Mouse (Mus musculus): Measurements from ENCODE around the gene Smim14. TPM values are rescaled to one million over a fixed set of nuclear protein-coding genes. Genes with fewer than 3 reads are reported as not detected.

Gene Smim14
- polyA plus RNA-seq, 1 experiment from 2014 or later: 111 TPM

GRCm38 (mm10) chr5:65508395-65508794 lies 28.6 kb downstream of the Smim14 start:
- DNase-seq (ENCODE audit: low spot score) (no peak), ATAC-seq (replicated peaks; ENCODE audit: low FRiP score, low TSS enrichment, low read depth) (no peak)
- Histone ChIP-seq H3K4me2 (ENCODE audit: low read length) (no peak overlapping the region), H3K9ac (ENCODE audit: low read length) (no peak overlapping the region), H3K27ac (ENCODE audit: low read depth) (no peak overlapping the region), H3K4me3 (ENCODE audit: low read depth, low read length) (no peak overlapping the region), H3K27me3 (replicated peaks; ENCODE audit: control insufficient read depth, insufficient read depth, low read length) (no peaks in the 10 kb centered on the region), H3K36me3 (ENCODE audit: control insufficient read depth, insufficient read depth, low read length) (no peaks in the 10 kb centered on the region), H3K9me3 (ENCODE audit: control insufficient read depth, low read length) (no peaks in the 10 kb centered on the region), H3K4me1 (replicated peaks; ENCODE audit: control insufficient read depth, insufficient read depth, low read length) (no peaks in the 10 kb centered on the region)
- 80% methylated on average over 8 of the region's 8 CpGs for WGBS

DNA sequence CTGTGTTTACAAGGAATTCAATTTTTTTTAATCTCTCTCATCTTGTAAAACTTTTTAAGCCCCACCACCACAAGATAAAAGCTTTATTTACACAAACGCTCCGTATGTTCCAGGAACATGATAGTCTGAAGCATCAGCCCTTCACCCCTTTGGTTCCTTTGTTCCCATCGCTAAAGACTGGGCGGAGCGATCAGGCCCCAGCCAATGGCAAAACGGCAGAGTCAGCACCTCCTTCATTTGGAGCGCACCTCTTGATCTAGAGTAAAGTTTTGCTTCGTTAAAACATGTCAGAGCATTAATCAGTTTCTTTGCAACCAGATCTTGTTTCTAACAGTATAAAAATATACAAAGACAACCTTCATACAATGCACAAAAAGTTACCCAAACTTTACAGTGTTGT lies 31.2 kb downstream of the Smim14 start:
- H3K9ac ChIP-seq (ENCODE audit: low read length): no peak overlapping the region
- 10% methylated on average over 8 of the region's 8 CpGs for WGBS
- H3K27me3 ChIP-seq (replicated peaks; ENCODE audit: control insufficient read depth, insufficient read depth, low read length): no peaks in the 10 kb centered on the region
- DNase-seq (ENCODE audit: low spot score): no peak
- peak overlapping the region; percentile 11; the same call in 1 of the 2 replicates for H3K4me3 ChIP-seq (ENCODE audit: low read depth, low read length)
- no peaks in the 10 kb centered on the region for H3K9me3 ChIP-seq (ENCODE audit: control insufficient read depth, low read length)
- no peaks in the 10 kb centered on the region for H3K36me3 ChIP-seq (ENCODE audit: control insufficient read depth, insufficient read depth, low read length)
- ATAC-seq (replicated peaks; ENCODE audit: low FRiP score, low TSS enrichment, low read depth): no peak
- peak overlapping the region; percentile 37 for H3K4me2 ChIP-seq (ENCODE audit: low read length)
- H3K27ac ChIP-seq (ENCODE audit: low read depth): no peak overlapping the region
- no peaks in the 10 kb centered on the region for H3K4me1 ChIP-seq (replicated peaks; ENCODE audit: control insufficient read depth, insufficient read depth, low read length)

DNA sequence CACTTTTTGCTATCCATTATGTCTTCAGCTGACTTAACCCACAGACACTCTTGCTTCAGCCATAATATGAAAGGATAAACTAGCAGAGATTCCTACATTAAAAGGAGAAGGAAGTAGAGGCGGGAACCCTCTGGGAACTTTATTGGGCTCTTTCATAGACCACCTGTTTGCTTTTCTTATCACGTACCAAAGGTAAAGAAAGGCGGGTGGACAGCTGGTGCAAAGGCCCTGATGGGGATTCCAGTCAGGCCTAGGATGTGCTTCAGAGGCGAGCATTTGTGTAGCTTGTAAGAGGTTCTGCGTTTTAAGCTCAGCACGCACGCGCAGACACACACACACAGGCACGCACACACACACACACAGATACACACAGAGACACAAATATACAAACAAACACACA lies 35.6 kb downstream of the Smim14 start:
- Histone ChIP-seq H3K27me3 (replicated peaks; ENCODE audit: control insufficient read depth, insufficient read depth, low read length) (no peaks in the 10 kb centered on the region), H3K4me2 (ENCODE audit: low read length) (no peak overlapping the region), H3K4me3 (ENCODE audit: low read depth, low read length) (no peak overlapping the region), H3K27ac (ENCODE audit: low read depth) (no peak overlapping the region), H3K9me3 (ENCODE audit: control insufficient read depth, low read length) (no peaks in the 10 kb centered on the region), H3K9ac (ENCODE audit: low read length) (no peak overlapping the region), H3K36me3 (ENCODE audit: control insufficient read depth, insufficient read depth, low read length) (no peaks in the 10 kb centered on the region), H3K4me1 (replicated peaks; ENCODE audit: control insufficient read depth, insufficient read depth, low read length) (no peaks in the 10 kb centered on the region)
- DNase-seq (ENCODE audit: low spot score) (no peak), ATAC-seq (replicated peaks; ENCODE audit: low FRiP score, low TSS enrichment, low read depth) (no peak)
- WGBS: 75% methylated on average over 9 of the region's 9 CpGs

GRCm38 (mm10) chr5:65500231-65500630 lies 36.8 kb downstream of the Smim14 start:
- Histone ChIP-seq H3K36me3 (ENCODE audit: control insufficient read depth, insufficient read depth, low read length) (no peaks in the 10 kb centered on the region), H3K4me1 (replicated peaks; ENCODE audit: control insufficient read depth, insufficient read depth, low read length) (no peaks in the 10 kb centered on the region), H3K9ac (ENCODE audit: low read length) (no peak overlapping the region), H3K9me3 (ENCODE audit: control insufficient read depth, low read length) (no peaks in the 10 kb centered on the region), H3K27ac (ENCODE audit: low read depth) (no peak overlapping the region), H3K27me3 (replicated peaks; ENCODE audit: control insufficient read depth, insufficient read depth, low read length) (no peaks in the 10 kb centered on the region), H3K4me3 (ENCODE audit: low read depth, low read length) (no peak overlapping the region), H3K4me2 (ENCODE audit: low read length) (no peak overlapping the region)
- ATAC-seq (replicated peaks; ENCODE audit: low FRiP score, low TSS enrichment, low read depth) (no peak), DNase-seq (ENCODE audit: low spot score) (no peak)
- 87% methylated on average over 7 of the region's 7 CpGs for WGBS

- Histone ChIP-seq H3K27me3 (replicated peaks; ENCODE audit: control insufficient read depth, insufficient read depth, low read length) (no peaks in the 10 kb centered on the region), H3K27ac (ENCODE audit: low read depth) (peak within 1 kb of the TSS; percentile 95), H3K4me2 (ENCODE audit: low read length) (peak within 1 kb of the TSS; percentile 92), H3K9ac (ENCODE audit: low read length) (peak within 1 kb of the TSS; percentile 87), H3K36me3 (ENCODE audit: control insufficient read depth, insufficient read depth, low read length) (0 out of 2 replicates have a peak, but pooled peaks cover 3% of the 10 kb centered on the region), H3K9me3 (ENCODE audit: control insufficient read depth, low read length) (no peaks in the 10 kb centered on the region), H3K4me3 (ENCODE audit: low read depth, low read length) (peak within 1 kb of the TSS; percentile 82), H3K4me1 (replicated peaks; ENCODE audit: control insufficient read depth, insufficient read depth, low read length) (peaks cover 5% of the 10 kb centered on the region; the same call in 1 of the 2 replicates)
- under 1% methylated on average over 63 of the region's 69 CpGs for WGBS
- ATAC-seq (replicated peaks; ENCODE audit: low FRiP score, low TSS enrichment, low read depth): peak; percentile 97
- DNase-seq (ENCODE audit: low spot score): peak; percentile 91
Measured at GRCm38 (mm10) chr5:65492716-65493531, 44.1 kb downstream of the Smim14 start, which contains the start of gene Gm43552. TSS of gene Gm43552 (minus strand) at chr5:65492833.

DNA sequence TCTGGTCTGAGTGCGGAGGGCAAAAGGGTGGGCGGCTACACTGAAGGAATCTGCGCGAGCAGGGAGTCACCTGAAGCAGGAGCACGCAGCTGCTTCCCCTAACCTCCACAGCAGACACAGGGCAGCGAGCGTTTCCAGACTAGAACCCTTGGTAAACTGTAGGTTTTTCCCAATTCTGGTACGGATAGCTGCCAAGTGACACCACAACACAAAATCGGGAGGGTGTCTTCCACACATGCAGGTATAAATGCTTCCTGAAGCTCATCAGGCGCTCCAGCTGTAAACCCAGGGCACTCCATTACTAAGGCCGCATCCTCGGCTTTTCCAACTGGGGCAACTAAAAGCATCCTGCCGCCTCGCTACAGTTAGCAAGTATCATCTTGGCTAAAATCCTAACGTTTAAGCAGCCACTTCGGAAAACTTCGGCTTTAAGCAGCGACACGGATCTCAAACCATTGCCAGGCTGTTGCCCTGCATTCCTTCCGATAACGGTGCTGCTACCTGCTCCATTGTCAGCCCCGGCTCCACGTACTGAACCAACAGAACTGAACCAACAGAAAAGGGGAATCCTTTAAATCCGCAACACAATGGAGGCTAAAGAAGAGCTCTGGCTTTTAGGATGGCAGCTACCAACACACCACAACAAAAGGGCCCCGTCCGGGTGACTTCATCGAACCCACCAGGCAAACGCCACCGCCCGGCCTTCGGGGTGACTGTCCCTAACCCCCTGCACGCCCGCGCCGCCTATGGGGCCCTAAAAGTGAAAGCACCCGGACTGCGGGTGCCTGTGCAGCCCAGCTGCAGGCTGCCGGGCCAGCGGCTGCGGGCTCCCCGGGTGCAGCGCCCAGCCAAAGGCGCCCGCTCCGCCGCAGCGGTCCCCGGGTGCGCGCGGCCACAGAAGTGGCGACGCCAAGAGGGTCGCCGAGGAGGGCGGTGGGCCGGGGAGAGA lies 44.9 kb downstream of the Smim14 start:
- 1% methylated on average over 42 of the region's 57 CpGs for WGBS

GRCm38 (mm10) chr5:65489830-65490229 lies 47.2 kb downstream of the Smim14 start:
- Histone ChIP-seq H3K4me1 (replicated peaks; ENCODE audit: control insufficient read depth, insufficient read depth, low read length) (peaks cover 5% of the 10 kb centered on the region; the same call in 1 of the 2 replicates), H3K36me3 (ENCODE audit: control insufficient read depth, insufficient read depth, low read length) (0 out of 2 replicates have a peak, but pooled peaks cover 3% of the 10 kb centered on the region), H3K9ac (ENCODE audit: low read length) (no peak overlapping the region), H3K4me2 (ENCODE audit: low read length) (no peak overlapping the region), H3K27ac (ENCODE audit: low read depth) (no peak overlapping the region), H3K27me3 (replicated peaks; ENCODE audit: control insufficient read depth, insufficient read depth, low read length) (no peaks in the 10 kb centered on the region), H3K9me3 (ENCODE audit: control insufficient read depth, low read length) (no peaks in the 10 kb centered on the region), H3K4me3 (ENCODE audit: low read depth, low read length) (no peak overlapping the region)
- ATAC-seq (replicated peaks; ENCODE audit: low FRiP score, low TSS enrichment, low read depth): no peak
- WGBS: 66% methylated on average over 4 of the region's 4 CpGs
- no peak for DNase-seq (ENCODE audit: low spot score)

More for the DNA sequence above, 44.9 kb downstream of the Smim14 start:
- Histone ChIP-seq H3K4me1 (replicated peaks; ENCODE audit: control insufficient read depth, insufficient read depth, low read length) (peaks cover 5% of the 10 kb centered on the region; the same call in 1 of the 2 replicates), H3K9ac (ENCODE audit: low read length) (peak overlapping the region; percentile 87), H3K4me2 (ENCODE audit: low read length) (peak overlapping the region; percentile 92), H3K27ac (ENCODE audit: low read depth) (peak overlapping the region; percentile 95), H3K9me3 (ENCODE audit: control insufficient read depth, low read length) (no peaks in the 10 kb centered on the region), H3K4me3 (ENCODE audit: low read depth, low read length) (peak overlapping the region; percentile 82), H3K27me3 (replicated peaks; ENCODE audit: control insufficient read depth, insufficient read depth, low read length) (no peaks in the 10 kb centered on the region), H3K36me3 (ENCODE audit: control insufficient read depth, insufficient read depth, low read length) (0 out of 2 replicates have a peak, but pooled peaks cover 3% of the 10 kb centered on the region)
- ATAC-seq (replicated peaks; ENCODE audit: low FRiP score, low TSS enrichment, low read depth): peak; percentile 84
- peak; percentile 84 for DNase-seq (ENCODE audit: low spot score)

- Histone ChIP-seq H3K4me3 (ENCODE audit: low read depth, low read length) (no peak overlapping the region), H3K36me3 (ENCODE audit: control insufficient read depth, insufficient read depth, low read length) (0 out of 2 replicates have a peak, but pooled peaks cover 3% of the 10 kb centered on the region), H3K27me3 (replicated peaks; ENCODE audit: control insufficient read depth, insufficient read depth, low read length) (no peaks in the 10 kb centered on the region), H3K4me2 (ENCODE audit: low read length) (no peak overlapping the region), H3K4me1 (replicated peaks; ENCODE audit: control insufficient read depth, insufficient read depth, low read length) (peaks cover 5% of the 10 kb centered on the region; the same call in 1 of the 2 replicates), H3K9me3 (ENCODE audit: control insufficient read depth, low read length) (no peaks in the 10 kb centered on the region), H3K27ac (ENCODE audit: low read depth) (no peak overlapping the region), H3K9ac (ENCODE audit: low read length) (no peak overlapping the region)
- ATAC-seq (replicated peaks; ENCODE audit: low FRiP score, low TSS enrichment, low read depth) (no peak), DNase-seq (ENCODE audit: low spot score) (no peak)
- WGBS: 77% methylated on average over 7 of the region's 7 CpGs
Measured at GRCm38 (mm10) chr5:65488725-65489124, 48.3 kb downstream of the Smim14 start.

Measured in intestine, embryonic 14.5 days (tissue).